Mouse (Mus musculus) CD4-positive, CD25-positive, alpha-beta regulatory T cell, adult 4 months (primary cell): Measurements from ENCODE around the gene AU021092. TPM values are rescaled to one million over a fixed set of nuclear protein-coding genes. Genes with fewer than 3 reads are reported as not detected.
"Not testable (repeated sequence)": the region's sequence is repeated elsewhere in the genome, so short reads cannot be mapped to it uniquely, and the experiment has no call there.

Source experiments
- ATAC-seq: one replicate; pipeline ENCODE4 v1.8.0; 2017
- polyA plus RNA-seq, 2 experiments: library from polyadenylated mRNA; unstranded; fragments of 100-300 nt; shearing (Covaris generic); gene quantifications; one replicate each; pipeline ENCODE4 v1.2.1; 2017

AU021092 gene
- not detected for polyA plus RNA-seq

DNA sequence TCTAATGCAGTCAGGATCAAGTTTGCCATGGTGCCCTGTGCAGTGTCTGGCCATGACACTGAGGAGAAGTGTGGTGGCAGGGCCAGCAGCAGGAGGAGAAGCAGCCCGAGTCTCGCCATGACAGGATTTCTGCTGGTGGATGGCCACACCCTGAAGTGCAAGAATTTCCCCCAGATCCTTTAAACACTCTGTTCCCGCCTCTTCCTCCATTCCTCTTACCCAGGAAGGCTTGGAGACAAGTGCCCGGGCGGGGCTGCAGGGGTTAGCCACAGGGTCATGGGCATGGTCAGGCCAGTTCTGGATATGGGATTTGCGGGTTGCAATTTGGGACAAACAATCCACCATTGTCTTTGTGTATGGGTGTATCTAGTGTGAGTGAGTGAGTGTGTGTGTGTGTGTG is at the start of gene AU021092:
Gene AU021092 (minus strand): TSS at position 160 of the 400 bp plus-strand sequence.
- ATAC-seq, result no peak

DNA sequence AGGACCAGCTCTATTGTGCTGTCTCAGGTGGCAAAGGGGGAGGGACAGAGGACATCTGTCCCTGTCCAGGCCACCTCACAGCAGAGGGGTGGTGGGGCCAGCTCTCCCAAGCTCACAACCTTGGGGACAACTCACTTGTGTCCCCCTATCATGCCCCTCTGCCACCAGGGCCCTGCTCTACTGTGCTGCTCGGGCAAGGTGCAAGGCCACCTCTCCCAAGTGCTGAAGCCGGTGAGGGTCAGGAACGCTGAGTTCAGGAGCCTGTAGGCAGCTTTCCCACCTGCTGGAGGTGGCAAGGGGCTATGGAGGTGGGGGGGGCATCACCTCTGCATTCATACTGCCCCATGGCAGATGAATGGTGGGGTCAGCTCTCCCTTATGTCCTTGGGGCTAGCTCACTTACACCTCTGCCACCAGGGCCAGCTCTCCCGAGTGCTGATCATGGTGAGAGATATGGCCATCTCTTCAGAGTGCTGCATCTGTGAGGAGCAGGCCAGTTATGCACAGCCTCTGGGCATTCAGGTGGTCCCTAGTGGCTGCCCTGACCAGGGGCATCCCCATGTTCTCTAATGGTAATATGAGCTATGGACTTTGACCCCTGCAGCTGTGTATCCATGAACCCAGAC is 49.4 kb upstream of the AU021092 start:
- no peak for ATAC-seq

DNA sequence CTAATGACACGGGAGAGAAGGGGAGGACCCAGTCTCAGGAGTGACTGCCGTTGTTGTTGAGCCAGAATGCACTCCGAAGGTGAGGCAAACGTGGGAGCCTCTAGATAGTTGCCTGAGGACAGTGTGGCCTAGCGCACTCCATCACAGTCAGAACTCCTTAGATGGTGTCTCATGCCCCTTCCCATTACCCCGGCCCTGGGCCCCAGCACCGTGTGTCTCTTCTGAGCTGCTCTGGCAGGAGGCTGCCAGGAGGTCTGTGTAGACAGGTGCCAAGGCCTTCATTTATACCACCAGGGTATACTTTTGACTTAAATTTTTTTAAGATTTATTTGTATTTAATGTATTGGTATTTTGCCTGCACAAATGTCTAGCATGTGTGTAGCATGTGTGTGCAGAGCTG is 41.8 kb upstream of the AU021092 start:
- ATAC-seq, result no peak

DNA sequence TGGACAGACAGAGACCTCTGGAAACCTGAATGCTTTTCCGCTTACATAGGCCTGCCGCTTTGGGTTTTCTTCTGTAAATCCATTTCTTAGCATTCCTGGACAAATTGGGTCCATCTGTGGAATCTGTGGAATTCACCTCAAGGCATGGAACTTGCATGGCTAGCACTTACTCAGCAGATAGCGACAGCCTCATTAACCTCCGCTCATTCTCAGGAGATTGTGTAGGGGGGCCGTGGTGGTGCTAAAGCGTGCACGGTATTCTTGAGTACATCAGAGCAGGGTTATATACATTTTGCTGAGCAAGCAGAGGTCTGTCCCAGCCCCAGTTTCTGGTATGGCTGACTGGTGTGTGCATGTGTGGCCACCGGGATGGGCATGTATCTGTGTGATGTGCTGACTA is 41.1 kb upstream of the AU021092 start:
- ATAC-seq, result no peak

DNA sequence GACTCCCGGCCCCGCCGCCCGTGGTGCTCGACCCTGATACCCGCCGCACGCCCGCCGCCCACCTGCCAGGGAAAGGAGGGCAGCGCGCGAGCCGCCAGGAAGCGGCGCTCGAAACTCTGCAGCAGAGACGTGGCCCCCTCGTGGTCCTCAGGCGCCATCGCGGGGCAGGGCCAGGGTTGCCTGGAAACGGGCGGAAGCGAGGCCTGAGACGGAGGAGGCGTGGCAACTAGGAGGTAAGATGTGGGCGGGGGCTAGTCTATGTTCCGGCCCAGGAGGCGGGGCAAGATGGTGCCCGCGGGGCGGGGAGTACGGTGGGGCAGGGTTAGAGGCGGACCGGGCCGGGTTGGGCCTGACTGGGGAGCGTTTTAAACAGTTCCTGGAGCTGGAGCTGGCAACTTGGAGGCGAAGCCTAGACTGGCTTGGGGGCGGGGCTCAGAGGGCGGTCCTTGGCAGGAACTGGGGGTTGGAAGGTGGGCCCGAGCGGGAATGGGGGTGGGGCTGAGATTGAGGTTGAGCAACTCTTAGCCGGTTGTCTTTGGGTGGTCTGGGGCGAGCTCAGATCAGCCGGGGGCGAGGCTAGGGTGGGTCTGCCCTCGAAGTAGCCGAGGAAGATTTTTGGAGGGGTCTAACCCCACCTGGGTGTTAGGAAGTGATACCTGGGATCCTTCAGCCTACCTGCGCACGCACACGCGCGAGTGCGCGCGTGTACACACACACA is 33.8 kb upstream of the AU021092 start, which contains the start of gene Eef2kmt:
Gene Eef2kmt (minus strand): TSS at position 205 of the 718 bp plus-strand sequence.
- peak; percentile 89 for ATAC-seq

DNA sequence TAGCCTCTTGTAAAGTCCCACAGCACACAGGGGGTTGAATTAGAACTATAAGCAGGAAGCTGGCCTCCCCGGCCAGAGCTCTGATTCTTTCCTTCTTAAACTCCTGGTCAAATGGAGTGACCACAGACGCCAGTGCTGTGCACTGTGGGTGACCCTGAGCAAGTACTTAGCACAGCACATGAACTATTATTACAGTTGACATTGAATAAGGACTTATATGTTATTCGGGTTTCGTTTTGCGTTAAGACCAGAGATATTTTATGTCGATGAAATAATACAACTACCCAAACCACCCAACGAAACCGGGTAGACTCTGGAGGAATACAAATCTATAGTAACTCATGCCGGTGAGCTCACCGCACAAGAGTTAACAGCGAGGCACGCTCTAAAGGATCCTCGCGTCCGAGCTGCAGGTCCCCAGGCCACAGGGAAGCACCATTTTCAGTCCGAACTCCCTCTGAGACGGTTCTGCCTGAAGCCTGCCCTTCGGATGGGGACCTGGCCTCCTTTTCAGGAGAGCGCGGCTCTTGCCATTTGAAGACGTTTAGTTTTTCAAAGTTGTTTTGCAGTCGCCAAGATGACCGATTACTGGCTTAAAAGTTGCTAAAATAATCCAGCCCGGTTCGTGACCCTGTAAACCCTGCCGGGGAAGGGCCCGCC is 33.1 kb upstream of the AU021092 start:
- no peak for ATAC-seq

DNA sequence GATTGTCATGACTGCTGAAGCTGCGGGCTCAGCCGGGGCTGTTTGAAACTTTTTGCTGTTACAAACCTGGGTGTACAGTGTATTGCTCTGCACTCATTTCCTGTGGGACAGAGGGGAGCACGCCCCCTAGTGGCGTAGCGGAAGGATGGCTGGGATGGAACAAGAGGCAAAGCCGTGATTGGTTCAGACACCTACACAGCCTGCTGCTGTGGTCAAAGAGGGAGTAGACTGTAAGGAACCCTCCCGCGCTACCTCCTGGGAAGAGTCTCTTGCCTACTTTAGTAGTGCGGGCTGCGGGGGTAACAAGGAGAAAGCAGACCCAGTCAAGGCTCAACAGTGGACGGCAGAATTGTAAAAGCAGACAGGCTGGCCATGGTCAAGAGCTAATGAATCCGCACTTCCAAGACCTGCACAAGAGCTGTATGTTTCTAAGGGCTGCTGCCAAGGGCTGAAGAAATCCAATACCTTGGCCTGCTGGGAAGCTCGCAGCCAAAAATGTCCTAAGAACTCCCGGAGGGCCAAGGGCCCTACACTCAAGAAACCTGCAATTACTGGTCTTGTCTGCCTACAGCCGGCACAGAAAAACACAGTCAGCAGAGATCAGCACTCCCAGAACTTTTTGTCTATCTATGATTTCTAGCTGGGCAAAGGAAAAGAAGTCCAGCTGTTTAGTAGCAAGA is 32.4 kb upstream of the AU021092 start:
- peak; percentile 68 for ATAC-seq

DNA sequence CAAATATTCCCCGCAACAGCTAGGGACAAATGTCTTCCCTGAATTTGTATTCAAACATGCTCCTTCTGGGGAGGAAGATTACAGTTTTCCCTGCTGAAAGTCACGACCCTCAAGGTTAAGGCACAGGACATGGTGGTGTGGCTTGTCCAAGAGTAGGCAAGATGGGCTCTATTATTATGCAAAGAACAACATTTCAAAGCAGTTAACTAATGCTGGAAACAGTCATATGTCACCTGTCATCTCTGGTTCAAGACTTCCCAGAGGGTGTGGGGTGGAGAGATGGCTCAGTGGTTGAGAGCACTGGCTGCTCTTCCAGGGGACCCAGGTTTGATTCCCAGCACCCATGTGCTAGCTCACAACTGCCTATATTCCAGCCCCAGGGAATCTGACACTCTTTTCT is 30.2 kb upstream of the AU021092 start:
- no peak for ATAC-seq

DNA sequence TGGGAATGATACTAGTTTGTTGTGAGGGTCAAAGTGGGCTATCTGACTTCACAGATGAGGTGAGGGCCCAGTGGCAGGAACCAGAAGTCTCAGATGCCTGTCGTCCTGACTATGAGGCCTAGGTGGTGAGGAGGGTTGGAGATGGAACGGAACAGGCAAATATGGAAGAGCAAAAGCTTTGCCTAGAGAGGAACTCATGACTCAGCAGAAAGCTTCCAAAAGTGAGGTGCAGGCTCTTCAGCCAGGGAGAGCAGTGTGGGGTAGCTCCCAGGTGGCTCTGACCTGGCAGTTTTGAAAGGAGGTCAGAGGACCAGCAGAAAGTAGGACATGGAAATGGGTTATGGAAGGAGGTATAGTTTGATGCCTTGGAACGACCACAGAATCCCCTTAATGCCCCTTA is 28.8 kb upstream of the AU021092 start:
- no peak for ATAC-seq

DNA sequence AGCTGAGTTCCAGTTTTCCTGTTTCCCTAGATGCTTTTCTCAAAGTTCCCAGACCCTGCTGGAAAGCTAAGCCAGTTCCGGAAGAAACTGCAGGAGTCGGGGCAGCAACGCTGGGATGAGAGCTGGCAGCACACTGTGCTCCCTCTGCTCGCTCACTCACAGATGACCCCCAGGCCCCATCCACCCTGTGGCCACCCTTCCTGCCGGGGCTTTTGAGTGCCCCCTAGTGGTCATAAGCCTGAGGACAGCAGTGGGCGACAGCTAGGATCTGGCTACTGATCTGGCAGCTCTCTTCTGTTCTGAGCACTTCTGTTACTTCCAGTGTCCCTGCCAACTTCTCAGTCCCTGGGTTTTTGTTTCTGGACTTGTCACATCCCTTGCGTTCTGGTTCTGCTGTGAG is 22.3 kb upstream of the AU021092 start:
- ATAC-seq, result peak; percentile 77

DNA sequence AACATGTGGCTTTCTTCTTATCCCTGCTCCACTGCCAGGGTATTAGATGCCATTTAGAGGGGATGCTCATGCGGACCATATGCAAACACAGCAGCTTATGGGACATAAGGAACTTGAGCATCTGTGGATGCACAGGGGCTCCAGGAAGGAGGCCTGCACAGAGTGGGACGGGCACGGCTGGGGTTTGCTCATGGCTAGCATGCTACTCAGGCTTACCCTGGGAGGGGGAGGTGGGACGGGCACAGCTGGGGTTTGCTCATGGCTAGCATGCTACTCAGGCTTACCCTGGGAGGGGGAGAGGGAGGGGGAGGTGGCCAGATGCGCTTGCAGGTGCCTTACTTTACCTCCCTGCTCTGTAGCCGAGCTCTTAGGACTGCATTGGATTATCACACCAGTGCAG is 20.8 kb upstream of the AU021092 start:
- ATAC-seq, result no peak

DNA sequence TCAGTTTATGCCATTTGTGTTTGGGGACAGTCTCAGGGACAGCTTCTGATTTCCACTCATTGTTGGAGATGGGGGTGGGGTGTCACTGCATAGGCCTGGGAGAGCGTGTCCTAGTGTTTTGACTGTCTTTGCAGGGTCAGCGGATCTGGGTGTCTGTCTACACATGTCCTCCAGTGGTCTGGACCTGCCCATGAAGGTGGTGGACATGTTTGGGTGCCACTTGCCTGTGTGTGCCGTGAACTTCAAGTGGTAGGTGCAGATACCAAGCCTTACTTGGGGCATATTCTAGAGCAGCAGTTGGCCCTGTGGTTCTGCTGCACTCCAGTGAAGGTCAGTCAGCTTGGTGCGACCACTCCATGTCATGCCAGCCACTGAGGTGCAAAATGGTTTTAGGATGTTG is 20.3 kb upstream of the AU021092 start:
- ATAC-seq, result no peak

DNA sequence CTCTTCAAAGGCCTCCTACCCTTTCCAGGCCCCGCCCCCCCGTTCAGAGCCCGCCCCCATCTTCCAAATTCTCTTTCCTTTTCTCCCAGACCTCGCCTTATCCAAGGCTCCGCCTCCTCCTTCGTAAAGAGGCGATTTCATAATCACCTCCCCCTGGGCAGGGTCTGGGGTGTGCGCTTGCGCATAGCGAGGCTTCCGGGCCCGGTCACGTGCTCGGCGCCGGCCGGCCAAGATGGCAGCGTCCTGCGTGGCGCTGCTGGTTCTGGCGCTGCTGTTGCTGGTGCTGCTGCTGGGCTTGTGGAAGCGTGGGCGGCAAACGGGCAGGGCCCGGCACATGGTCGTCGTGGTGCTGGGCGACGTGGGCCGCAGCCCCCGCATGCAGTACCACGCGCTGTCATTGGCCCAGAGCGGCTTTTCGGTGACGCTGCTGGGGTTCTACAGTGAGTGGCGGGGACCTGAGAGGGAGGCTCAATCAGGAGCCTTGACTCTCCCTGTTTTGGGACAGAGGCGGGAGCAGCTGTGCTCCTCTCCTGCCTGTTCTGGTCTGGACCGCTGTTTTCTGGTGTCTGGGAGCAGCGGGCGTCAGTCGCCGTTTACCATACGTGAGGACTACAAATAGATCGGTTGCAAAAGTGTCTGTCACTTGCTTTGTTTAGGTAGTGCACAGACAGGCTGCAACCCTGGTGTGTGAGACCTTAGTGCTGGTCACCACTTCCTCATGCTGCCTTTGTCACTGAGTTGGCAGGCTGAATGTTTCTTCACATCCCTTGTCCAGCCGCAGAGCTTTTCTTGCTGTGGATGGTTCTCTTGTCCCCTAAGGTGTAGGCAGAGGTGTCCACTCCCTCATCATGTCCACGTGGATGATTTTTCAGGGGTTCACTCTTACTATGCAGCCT is 11.6 kb upstream of the AU021092 start, which contains the start of gene Alg1:
Gene Alg1 (plus strand): TSS at position 204 of the 896 bp plus-strand sequence.
- ATAC-seq, result peak; percentile 96

DNA sequence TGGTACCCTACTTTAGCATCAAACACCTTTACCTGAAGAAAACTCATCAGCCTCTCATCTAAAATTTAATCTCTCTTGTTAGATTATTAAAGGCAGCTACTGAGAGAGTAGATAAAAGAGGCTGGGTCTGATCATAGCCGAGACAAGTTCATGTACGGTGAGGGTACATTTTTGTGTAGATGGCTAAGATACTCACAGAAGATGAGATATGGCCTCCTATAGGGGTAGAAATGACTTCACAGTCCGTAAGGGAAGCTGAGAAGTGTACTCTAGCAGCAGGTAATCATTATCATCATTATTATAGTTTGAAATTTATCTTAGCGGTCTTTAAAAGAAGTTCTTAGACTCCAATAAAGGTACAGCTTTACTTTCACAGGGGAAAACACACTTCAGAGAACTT is 10.9 kb upstream of the AU021092 start:
- ATAC-seq, result no peak

DNA sequence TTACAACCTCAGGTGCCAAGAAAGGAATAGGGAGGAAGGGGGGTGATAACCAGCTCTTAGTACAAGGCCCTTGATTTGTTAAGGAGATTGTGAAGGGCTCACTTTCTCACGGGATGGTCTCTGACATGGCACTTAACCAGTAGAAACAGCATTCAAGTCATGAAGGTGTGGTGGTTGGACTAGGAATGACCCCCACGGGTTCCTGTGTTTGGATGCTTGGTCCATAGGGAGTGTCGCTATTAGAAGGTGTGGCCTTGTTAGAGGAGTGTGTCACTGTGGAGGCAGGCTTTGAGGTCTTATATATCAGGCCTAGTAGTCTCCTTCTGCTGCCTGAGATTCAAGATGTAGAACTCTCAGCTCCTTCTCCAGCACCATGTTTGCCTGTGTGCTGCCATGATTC is 6.0 kb upstream of the AU021092 start:
- ATAC-seq, result not testable (repeated sequence)

DNA sequence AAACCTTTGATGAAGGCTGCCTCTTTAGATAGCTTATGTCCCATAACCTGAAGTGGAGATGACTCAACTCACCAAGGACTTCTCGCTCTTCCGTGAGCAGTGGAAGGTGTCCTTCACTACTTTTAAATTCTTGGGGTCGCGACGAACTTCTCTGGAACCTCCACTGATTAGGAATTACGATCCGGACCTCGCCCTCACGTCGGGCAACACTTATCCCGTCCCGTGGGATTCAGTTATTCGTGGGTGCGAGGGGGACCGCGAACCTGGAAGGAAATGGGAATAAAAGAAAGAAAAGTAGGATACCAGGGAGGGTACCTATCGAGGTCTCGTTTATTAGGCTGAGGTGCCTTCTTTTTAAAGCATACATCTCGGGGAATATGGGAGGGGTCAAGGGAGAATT is 5.4 kb upstream of the AU021092 start:
- not testable (repeated sequence) for ATAC-seq

DNA sequence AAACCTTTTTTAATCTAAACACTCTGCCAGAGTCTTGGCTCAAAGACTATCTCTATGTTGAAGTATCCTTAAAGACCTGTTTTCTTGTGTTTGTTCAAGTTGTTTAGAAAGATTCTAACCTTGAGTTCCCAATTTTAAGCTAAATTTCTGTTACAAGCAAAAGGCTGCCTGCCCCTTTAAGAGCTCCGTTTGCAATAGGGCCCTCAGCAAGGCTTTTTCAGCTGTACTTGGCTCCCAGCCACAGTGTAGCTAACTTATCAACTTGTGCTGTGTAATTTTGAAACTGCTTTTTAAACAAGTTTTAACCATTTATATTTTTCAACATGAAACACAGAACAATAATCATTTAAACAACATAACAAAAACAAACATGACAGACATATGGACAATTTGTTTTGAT is 4.4 kb upstream of the AU021092 start:
- ATAC-seq, result not testable (repeated sequence)

DNA sequence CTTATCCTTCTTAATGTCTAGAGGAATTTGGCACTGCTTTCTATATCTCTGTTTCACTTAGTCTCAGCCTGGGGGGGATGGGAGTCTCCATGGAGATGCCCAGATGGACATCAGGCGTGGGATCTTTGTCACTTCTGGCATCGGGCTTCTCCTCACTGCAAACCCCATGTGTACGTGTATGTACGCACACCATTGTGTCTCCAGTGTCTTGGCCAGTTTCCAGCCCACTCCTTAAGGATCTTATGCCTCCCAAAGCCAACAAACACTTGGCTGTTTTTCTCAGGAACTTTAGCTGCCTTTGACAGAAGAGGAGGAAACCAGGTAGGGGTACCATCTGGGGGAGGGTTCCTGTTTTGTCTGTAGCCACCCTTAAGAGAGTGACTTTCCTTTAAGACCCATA is 696 bp downstream of the AU021092 start:
- ATAC-seq, result no peak

DNA sequence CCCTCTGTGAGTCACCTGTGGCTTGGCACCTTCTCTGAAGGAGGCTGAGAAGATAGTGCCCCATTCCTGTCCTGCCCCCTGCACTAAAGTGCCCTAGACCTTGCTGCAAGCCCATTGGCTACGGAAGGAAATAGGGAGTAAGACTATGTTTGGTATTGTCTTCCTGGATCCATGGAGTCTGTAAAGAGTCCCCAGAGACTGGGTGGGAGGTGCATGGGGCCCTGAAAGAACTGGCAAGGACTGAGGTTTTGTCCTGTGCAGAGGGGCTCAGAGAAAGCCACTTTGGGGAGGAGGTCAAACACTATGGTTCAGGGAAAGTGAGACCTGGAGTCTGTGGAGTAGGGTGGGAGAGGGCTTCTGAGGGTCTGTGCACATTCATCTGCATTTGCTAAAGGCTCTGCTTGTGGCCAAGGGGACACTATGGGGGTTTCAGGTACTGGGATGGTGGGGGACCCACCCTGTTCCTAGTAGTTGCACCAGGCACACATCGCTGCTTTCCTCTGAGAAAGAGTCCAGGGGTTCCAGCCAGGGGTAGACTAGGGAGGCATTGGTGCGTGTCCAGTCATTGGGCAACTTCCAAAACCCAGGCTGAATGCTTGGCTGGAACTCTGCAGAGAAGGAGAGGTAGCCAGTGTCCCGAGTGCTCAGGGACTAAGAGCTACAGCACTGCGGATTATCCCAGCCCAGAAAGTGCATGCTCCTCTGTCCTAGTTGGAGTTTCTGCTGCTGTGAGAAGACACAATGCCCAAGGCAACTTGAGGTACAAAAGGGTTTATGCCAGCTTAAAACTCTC is 4.6 kb downstream of the AU021092 start:
- no peak for ATAC-seq

DNA sequence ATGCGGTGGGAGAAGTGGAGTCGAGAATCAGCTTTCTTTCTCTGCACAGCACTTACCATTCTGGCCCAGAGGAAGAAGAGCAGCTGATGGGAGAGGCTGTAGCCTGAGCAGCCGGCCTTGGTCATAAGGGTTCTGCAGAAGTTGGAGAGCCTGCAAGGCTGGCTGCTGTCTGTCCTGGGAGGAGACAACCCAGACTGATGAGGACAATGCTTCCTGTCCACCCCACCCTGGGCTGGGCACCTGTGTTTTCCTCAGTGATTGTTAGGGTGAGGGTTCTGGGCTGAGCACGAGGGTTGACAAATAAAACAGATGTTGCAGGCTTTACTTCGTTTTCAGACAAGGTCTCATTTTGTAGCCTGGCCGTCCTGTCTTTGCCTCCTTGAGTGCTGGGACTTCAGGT is 5.4 kb downstream of the AU021092 start:
- no peak for ATAC-seq

DNA sequence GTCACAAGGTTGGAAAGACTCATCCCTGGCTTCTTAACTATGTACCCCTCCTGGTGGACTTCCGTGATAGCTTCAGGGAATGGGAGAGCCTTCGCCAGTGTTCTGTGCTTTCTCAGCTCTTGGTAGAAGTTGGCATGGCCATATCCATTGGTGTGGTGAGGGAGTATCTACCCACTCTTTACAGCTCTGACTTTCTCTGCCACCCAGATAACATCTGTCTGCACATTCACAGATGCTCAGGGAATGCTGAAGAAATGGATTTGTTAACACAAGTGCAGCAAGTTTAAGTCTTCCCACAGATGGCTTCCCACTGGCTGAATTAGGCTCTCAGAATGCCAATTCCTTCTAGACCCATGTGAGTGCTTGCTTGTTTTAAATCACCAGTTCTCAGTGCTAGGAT is 8.0 kb downstream of the AU021092 start:
- ATAC-seq, result no peak
